Mouse (Mus musculus): ENCODE measurements around the gene Zc3h10. TPM values are rescaled to one million over a fixed set of nuclear protein-coding genes. Genes with fewer than 3 reads are reported as not detected.

Zc3h10 gene
- polyA plus RNA-seq, 1 experiment = 17.4 TPM

DNA sequence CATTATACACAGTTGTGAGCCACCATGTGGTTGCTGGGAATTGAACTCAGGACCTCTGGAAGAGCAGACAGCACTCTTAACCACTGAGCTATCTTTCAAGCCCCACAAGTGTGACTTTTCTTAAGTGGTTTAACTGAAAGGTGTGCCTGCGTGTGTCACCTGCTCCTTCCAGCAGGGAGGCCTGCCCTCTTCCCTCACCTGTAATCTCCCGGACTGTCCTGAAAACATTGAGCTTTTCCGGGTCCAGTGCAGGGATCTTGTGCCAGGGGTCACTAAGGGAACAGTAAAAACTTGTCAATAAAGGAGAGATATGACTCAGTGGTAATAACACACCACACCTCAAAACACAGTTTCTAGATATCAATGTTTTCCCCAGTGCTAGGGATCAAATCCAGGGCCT is 31.7 kb upstream of the Zc3h10 start:
- Histone ChIP-seq H3K27me3 (ENCODE audit: control insufficient read depth, insufficient read depth, low read length) (no peaks in the 10 kb centered on the region), H3K27ac (ENCODE audit: insufficient read depth, low read length) (no peak overlapping the region), H3K4me3 (ENCODE audit: extremely low read depth, insufficient read depth, insufficient read length) (no peak overlapping the region), H3K36me3 (ENCODE audit: control insufficient read depth, insufficient read depth, low read length) (no peaks in the 10 kb centered on the region), H3K4me1 (ENCODE audit: control insufficient read depth, insufficient read depth, insufficient read length) (no peaks in the 10 kb centered on the region)
- TF ChIP-seq CTCF (IDR thresholded peaks at IDR 0.05; ENCODE audit: extremely low read depth, insufficient read depth, insufficient read length, insufficient replicate concordance) = no peak
- no peak for TF ChIP-seq POLR2A (IDR thresholded peaks at IDR 0.05; ENCODE audit: low read depth, low read length)
- DNase-seq (ENCODE audit: low read depth in 1 of 2, low spot score in 2 of 2) = no peak
- 87% methylated on average over 3 of the region's 3 CpGs for WGBS

DNA sequence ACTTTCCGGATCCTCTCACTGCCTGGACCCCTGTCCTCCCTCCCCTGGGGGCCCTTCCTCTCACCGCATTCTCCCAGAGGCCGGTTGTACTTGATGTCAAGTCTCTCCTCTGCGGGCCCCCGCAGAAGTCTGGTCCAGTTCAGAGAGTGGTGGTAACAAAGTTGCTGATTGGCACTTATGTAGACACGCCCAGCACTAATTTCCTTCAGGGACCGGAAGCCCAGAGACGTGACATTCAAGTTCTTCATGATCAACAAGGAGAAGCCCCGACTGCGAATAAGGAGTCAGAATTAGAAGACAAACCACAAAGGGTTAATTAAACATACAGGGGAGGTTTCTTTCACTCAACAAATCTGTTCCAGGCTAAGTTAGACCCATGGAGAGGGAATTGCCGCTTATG is 30.8 kb upstream of the Zc3h10 start:
- Histone ChIP-seq H3K36me3 (ENCODE audit: control insufficient read depth, insufficient read depth, low read length) (no peaks in the 10 kb centered on the region), H3K4me3 (ENCODE audit: extremely low read depth, insufficient read depth, insufficient read length) (peak overlapping the region; percentile 44), H3K27me3 (ENCODE audit: control insufficient read depth, insufficient read depth, low read length) (no peaks in the 10 kb centered on the region), H3K4me1 (ENCODE audit: control insufficient read depth, insufficient read depth, insufficient read length) (no peaks in the 10 kb centered on the region), H3K27ac (ENCODE audit: insufficient read depth, low read length) (no peak overlapping the region)
- DNase-seq (ENCODE audit: low read depth in 1 of 2, low spot score in 2 of 2) = no peak
- WGBS = 57% methylated on average over 11 of the region's 11 CpGs
- TF ChIP-seq POLR2A (IDR thresholded peaks at IDR 0.05; ENCODE audit: low read depth, low read length) (no peak), CTCF (IDR thresholded peaks at IDR 0.05; ENCODE audit: extremely low read depth, insufficient read depth, insufficient read length, insufficient replicate concordance) (no peak)

DNA sequence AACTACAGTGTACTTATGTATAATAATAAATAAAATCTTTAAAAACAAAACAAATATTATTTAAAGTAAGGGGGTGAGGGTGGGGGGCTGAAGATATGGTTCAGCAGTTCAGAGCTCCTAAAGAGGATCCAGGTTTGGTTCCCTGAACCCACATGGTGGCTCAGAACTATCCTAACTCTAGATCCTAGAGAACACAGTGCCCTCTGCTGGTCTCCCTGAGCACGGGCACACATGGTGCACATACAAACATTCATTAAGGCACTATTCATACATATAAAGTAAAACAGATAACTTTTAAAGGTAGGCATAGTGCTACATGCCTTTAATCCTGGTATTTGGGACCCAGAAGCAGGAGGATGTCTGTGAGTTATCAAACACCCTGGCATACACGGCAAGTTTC is 27.5 kb upstream of the Zc3h10 start:
- TF ChIP-seq CTCF (IDR thresholded peaks at IDR 0.05; ENCODE audit: extremely low read depth, insufficient read depth, insufficient read length, insufficient replicate concordance) (no peak), POLR2A (IDR thresholded peaks at IDR 0.05; ENCODE audit: low read depth, low read length) (no peak)
- Histone ChIP-seq H3K27ac (ENCODE audit: insufficient read depth, low read length) (no peak overlapping the region), H3K4me1 (ENCODE audit: control insufficient read depth, insufficient read depth, insufficient read length) (no peaks in the 10 kb centered on the region), H3K4me3 (ENCODE audit: extremely low read depth, insufficient read depth, insufficient read length) (no peak overlapping the region), H3K36me3 (ENCODE audit: control insufficient read depth, insufficient read depth, low read length) (no peaks in the 10 kb centered on the region), H3K27me3 (ENCODE audit: control insufficient read depth, insufficient read depth, low read length) (no peaks in the 10 kb centered on the region)
- WGBS = 89% methylated on average over 2 of the region's 2 CpGs
- no peak for DNase-seq (ENCODE audit: low read depth in 1 of 2, low spot score in 2 of 2)

DNA sequence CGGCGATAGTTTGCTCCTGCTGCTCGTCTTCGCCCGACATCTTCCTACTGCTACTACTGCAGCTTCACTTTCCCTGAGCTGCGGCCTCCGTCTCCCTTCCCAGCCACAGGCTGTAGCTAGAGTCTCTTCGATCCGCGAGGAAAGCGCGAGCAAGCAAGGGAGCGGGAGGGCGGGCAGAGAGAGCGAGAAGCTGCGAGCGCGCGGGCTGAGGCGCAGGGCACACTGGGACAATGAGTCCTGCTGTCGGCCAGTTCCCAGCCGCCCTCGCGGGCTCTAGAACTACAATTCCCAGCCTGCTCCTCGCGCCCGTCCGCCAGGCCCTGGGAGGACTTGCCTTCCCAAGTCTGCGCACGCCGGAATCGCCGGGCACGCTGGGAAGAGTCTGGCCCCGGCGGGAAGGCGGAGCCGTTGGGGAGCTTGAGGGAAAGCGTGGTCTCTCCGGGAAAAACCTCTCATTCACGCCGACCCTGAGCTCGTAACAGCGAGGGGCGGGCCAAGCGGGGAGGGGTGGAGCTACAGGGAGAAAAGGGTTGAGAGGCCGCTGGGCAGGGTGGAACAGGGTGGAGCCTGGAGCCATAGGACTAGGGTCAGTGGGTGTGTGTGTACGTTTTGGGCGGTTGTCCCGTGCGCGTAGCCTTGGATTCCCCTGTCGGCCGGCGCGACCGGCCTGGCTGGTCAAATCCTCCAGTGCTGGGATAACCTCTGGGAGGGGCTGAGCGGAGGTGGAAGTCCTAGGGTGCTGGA is 18.4 kb upstream of the Zc3h10 start, which contains the start of gene Pa2g4:
Gene Pa2g4 (minus strand): TSS at position 200 of the 744 bp plus-strand sequence.
- no peaks in the 10 kb centered on the region for H3K27me3 ChIP-seq (ENCODE audit: control insufficient read depth, insufficient read depth, low read length)
- H3K4me3 ChIP-seq (ENCODE audit: extremely low read depth, insufficient read depth, insufficient read length) = peak within 1 kb of the TSS; percentile 95
- H3K27ac ChIP-seq (ENCODE audit: insufficient read depth, low read length) = peak within 1 kb of the TSS; percentile 92
- peaks cover 7% of the 10 kb centered on the region for H3K36me3 ChIP-seq (ENCODE audit: control insufficient read depth, insufficient read depth, low read length)
- under 1% methylated on average over 58 of the region's 58 CpGs for WGBS
- no peaks in the 10 kb centered on the region for H3K4me1 ChIP-seq (ENCODE audit: control insufficient read depth, insufficient read depth, insufficient read length)
- peak; percentile 83 to 95 for DNase-seq (ENCODE audit: low read depth in 1 of 2, low spot score in 2 of 2)
- TF ChIP-seq POLR2A (IDR thresholded peaks at IDR 0.05; ENCODE audit: low read depth, low read length) (peak; percentile 50), CTCF (IDR thresholded peaks at IDR 0.05; ENCODE audit: extremely low read depth, insufficient read depth, insufficient read length, insufficient replicate concordance) (no peak)

DNA sequence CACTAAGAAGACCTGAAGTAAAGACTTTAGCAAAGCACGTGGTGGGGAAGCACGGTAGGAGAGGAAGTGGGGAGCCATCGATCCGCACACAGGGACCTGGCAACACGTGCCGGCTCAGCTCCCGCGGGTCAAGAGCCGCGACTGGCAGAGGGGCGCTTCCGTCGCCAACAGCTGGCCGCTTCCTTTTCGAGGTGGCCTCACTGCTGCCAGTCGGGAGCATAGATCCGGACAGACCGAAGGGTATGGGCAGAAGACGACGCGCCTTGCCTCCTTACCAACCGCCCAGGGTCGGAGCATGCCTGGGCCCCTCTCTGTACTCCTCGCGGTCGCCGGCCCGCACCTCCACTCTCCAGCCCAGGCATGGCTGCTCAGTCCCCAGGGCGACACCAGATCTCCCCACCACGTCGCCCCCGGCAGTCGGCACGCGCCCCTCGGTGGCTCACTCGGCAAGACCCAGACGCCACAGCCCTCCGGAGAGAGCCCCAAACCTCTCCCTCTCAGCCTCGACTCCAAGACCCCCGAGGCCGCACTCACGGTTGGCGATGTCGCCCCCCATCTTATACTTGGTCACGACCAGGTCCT is 17.7 kb upstream of the Zc3h10 start:
- Histone ChIP-seq H3K4me3 (ENCODE audit: extremely low read depth, insufficient read depth, insufficient read length) (peak overlapping the region; percentile 95), H3K4me1 (ENCODE audit: control insufficient read depth, insufficient read depth, insufficient read length) (no peaks in the 10 kb centered on the region), H3K27me3 (ENCODE audit: control insufficient read depth, insufficient read depth, low read length) (no peaks in the 10 kb centered on the region), H3K36me3 (ENCODE audit: control insufficient read depth, insufficient read depth, low read length) (peaks cover 12% of the 10 kb centered on the region), H3K27ac (ENCODE audit: insufficient read depth, low read length) (peak overlapping the region; percentile 78)
- under 1% methylated on average over 46 of the region's 46 CpGs for WGBS
- TF ChIP-seq CTCF (IDR thresholded peaks at IDR 0.05; ENCODE audit: extremely low read depth, insufficient read depth, insufficient read length, insufficient replicate concordance) (no peak), POLR2A (IDR thresholded peaks at IDR 0.05; ENCODE audit: low read depth, low read length) (no peak)
- peak in 1 of 2 experiments; percentile 44 for DNase-seq (ENCODE audit: low read depth in 1 of 2, low spot score in 2 of 2)

DNA sequence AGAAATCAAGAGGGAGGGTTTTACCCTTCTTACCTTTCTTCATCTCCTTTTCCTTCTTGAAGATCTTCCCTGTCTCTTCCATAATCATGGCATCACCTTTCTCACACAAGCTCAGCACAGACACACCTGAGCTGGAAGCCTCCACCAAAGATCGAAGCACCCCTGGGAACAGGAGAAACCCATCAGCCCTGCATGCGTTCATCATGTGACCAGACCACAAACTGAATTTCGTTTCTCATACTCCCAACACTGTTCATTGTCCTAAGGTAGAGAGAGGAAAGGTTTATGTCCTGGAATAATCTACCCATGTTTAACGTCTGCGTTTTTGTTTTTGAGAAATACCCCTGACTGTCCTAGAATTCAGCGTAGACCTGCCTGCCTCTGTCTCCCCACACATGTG is 16.0 kb upstream of the Zc3h10 start:
- 61% methylated on average over 6 of the region's 6 CpGs for WGBS
- Histone ChIP-seq H3K4me1 (ENCODE audit: control insufficient read depth, insufficient read depth, insufficient read length) (no peaks in the 10 kb centered on the region), H3K36me3 (ENCODE audit: control insufficient read depth, insufficient read depth, low read length) (peaks cover 29% of the 10 kb centered on the region), H3K4me3 (ENCODE audit: extremely low read depth, insufficient read depth, insufficient read length) (no peak overlapping the region), H3K27ac (ENCODE audit: insufficient read depth, low read length) (no peak overlapping the region), H3K27me3 (ENCODE audit: control insufficient read depth, insufficient read depth, low read length) (no peaks in the 10 kb centered on the region)
- TF ChIP-seq CTCF (IDR thresholded peaks at IDR 0.05; ENCODE audit: extremely low read depth, insufficient read depth, insufficient read length, insufficient replicate concordance) (no peak), POLR2A (IDR thresholded peaks at IDR 0.05; ENCODE audit: low read depth, low read length) (no peak)
- DNase-seq (ENCODE audit: low read depth in 1 of 2, low spot score in 2 of 2) = no peak

DNA sequence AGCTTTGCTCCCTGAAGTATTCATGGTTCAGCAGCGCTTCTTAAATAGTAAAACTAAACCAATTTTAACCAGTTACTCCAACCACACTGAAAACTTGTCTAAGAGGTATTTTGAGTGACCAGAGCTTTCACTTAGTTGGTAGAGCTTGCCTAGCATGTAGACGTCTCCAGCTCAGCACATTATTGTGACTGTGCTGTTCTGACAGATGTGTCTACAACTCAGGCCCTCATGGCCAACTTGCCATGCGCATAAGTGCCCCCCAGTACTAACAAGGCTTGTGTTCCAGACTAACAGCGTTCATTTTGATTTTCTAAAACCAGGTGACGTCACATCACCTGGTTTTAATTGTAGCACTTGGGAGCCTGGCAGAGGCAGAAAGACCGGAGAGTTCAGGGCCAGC is 9.4 kb upstream of the Zc3h10 start:
- Histone ChIP-seq H3K36me3 (ENCODE audit: control insufficient read depth, insufficient read depth, low read length) (peaks cover 31% of the 10 kb centered on the region), H3K4me1 (ENCODE audit: control insufficient read depth, insufficient read depth, insufficient read length) (no peaks in the 10 kb centered on the region), H3K27ac (ENCODE audit: insufficient read depth, low read length) (no peak overlapping the region), H3K27me3 (ENCODE audit: control insufficient read depth, insufficient read depth, low read length) (no peaks in the 10 kb centered on the region), H3K4me3 (ENCODE audit: extremely low read depth, insufficient read depth, insufficient read length) (no peak overlapping the region)
- TF ChIP-seq POLR2A (IDR thresholded peaks at IDR 0.05; ENCODE audit: low read depth, low read length) (no peak), CTCF (IDR thresholded peaks at IDR 0.05; ENCODE audit: extremely low read depth, insufficient read depth, insufficient read length, insufficient replicate concordance) (no peak)
- 92% methylated on average over 6 of the region's 6 CpGs for WGBS
- no peak for DNase-seq (ENCODE audit: low read depth in 1 of 2, low spot score in 2 of 2)
